Mouse (Mus musculus): ENCODE results near the gene 4933407L21Rik. TPM values are rescaled to one million over a fixed set of nuclear protein-coding genes. Genes with fewer than 3 reads are reported as not detected.

Gene 4933407L21Rik
- polyA plus RNA-seq, 1 experiment from 2014 or later: not detected

Other genes with a start within 250 kb of the 4933407L21Rik start
- gene A630001G21Rik, start 149.8 kb upstream of the 4933407L21Rik start, polyA plus RNA-seq (2014; fragmentation: Nextera tagmentation; extraction: Ambion mirVana): 1.3 and 1.7 TPM in 2 replicates
- gene Cab39, start 135.0 kb upstream of the 4933407L21Rik start, polyA plus RNA-seq (2014; fragmentation: Nextera tagmentation; extraction: Ambion mirVana): 49.1 and 61.5 TPM in 2 replicates
- gene Itm2c, start 34.2 kb upstream of the 4933407L21Rik start, polyA plus RNA-seq (2014; fragmentation: Nextera tagmentation; extraction: Ambion mirVana): 130 and 133 TPM in 2 replicates
- not detected in 2 replicates for gene Gpr55, start 32.5 kb downstream of the 4933407L21Rik start, polyA plus RNA-seq (2014; fragmentation: Nextera tagmentation; extraction: Ambion mirVana)
- gene Spata3, start 88.3 kb downstream of the 4933407L21Rik start, polyA plus RNA-seq (2014; fragmentation: Nextera tagmentation; extraction: Ambion mirVana): not detected in 2 replicates
- 0.25 and 0.40 TPM in 2 replicates for gene 2810459M11Rik, start 117.4 kb downstream of the 4933407L21Rik start, polyA plus RNA-seq (2014; fragmentation: Nextera tagmentation; extraction: Ambion mirVana)
- gene Psmd1, start 135.9 kb downstream of the 4933407L21Rik start, polyA plus RNA-seq (2014; fragmentation: Nextera tagmentation; extraction: Ambion mirVana): 244 and 245 TPM in 2 replicates
- 0.10 TPM in 1 of 2 replicates, not detected in the other for gene Htr2b, start 183.5 kb downstream of the 4933407L21Rik start, polyA plus RNA-seq (2014; fragmentation: Nextera tagmentation; extraction: Ambion mirVana)
- 0.89 and 0.90 TPM in 2 replicates for gene Gm21972, start 205.2 kb downstream of the 4933407L21Rik start, polyA plus RNA-seq (2014; fragmentation: Nextera tagmentation; extraction: Ambion mirVana)
- 28.3 and 32.3 TPM in 2 replicates for gene Armc9, start 226.3 kb downstream of the 4933407L21Rik start, polyA plus RNA-seq (2014; fragmentation: Nextera tagmentation; extraction: Ambion mirVana)

Data from embryonic facial prominence, embryonic 11.5 days (tissue).